Mouse (Mus musculus) CH12.LX (cell line): ENCODE measurements around the gene Olfr78.

Source experiments
- BHLHE40 ChIP-seq: IDR thresholded peaks from 2 replicates; pipeline ENCODE4 v1.6.1; 2011; ENCODE audit warnings: mild to moderate bottlenecking, low read depth, low read length, improper control_type of control experiment
- CHD1 ChIP-seq: IDR thresholded peaks from 2 replicates; pipeline ENCODE4 v1.6.1; 2012; ENCODE audit warnings: low read depth, low read length, improper control_type of control experiment, inconsistent platforms
- CTCF ChIP-seq, 2 experiments: IDR thresholded peaks in 1 of 2; conservative IDR thresholded peaks in 1 of 2; 2 replicates each; pipeline ENCODE4 v1.5.1; 2011 to 2012; ENCODE audit warnings: low read depth in 2 of 2, low read length in 2 of 2, improper control_type of control experiment in 1 of 2, inconsistent platforms in 1 of 2, mild to moderate bottlenecking in 1 of 2, moderate library complexity in 1 of 2
- JUND ChIP-seq: conservative IDR thresholded peaks from 2 replicates; pipeline ENCODE4 v1.6.1; 2011; ENCODE audit warnings: low read depth, low read length, improper control_type of control experiment
- MAX ChIP-seq: IDR thresholded peaks from 2 replicates; pipeline ENCODE4 v1.6.1; 2011; ENCODE audit warnings: low read length, improper control_type of control experiment
- MYC ChIP-seq: IDR thresholded peaks from 2 replicates; pipeline ENCODE4 v1.6.1; 2011; ENCODE audit warnings: low read depth, mild to moderate bottlenecking, improper control_type of control experiment, low read length
- POLR2A ChIP-seq: IDR thresholded peaks from 2 replicates; pipeline ENCODE4 v1.6.1; 2011; ENCODE audit warnings: low read depth, mild to moderate bottlenecking, improper control_type of control experiment, low read length
- SIN3A ChIP-seq: IDR thresholded peaks from 2 replicates; pipeline ENCODE4 v1.6.1; 2012; ENCODE audit warnings: low read length, improper control_type of control experiment, inconsistent platforms
- ZC3H11A ChIP-seq: IDR thresholded peaks from 2 replicates; pipeline ENCODE4 v1.6.1; 2012; ENCODE audit warnings: low read depth, mild to moderate bottlenecking, inconsistent platforms, low read length, improper control_type of control experiment
- ZKSCAN1 ChIP-seq: IDR thresholded peaks from 2 replicates; pipeline ENCODE4 v1.6.1; 2012; ENCODE audit warnings: low read depth, inconsistent platforms, low read length, improper control_type of control experiment, borderline replicate concordance
- ZMIZ1 ChIP-seq: IDR thresholded peaks from 2 replicates; pipeline ENCODE4 v1.6.1; 2012; ENCODE audit warnings: low read depth, mild to moderate bottlenecking, inconsistent platforms, low read length, improper control_type of control experiment

DNA sequence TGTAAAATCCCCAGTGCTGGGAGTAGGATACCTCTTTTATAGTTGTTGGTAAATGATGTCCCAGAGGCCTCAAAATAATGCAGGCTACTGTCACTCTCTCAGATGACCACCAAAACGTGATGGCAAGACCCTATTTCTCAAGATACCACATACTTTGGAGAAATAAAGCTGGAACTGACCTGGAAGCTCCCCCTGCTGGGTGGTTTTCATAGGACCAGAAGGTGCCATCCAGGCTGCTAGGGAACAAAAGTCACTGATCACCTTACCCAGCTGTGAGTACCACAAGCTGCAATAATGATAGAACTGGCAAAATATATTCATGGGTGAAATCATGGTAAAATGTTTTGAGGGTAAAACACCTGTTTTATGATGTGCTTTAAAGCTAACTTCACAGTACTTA, 7.2 kb downstream of the Olfr78 start:
- TF ChIP-seq MYC (no peak), ZMIZ1 (no peak), POLR2A (no peak), ZC3H11A (no peak), SIN3A (no peak), CHD1 (no peak), CTCF (conservative IDR thresholded peaks at IDR 0.05 in 1 of 2, IDR thresholded peaks at IDR 0.05 in 1 of 2; ENCODE audit: low read depth in 2 of 2, low read length in 2 of 2) (peak in 1 of 2 experiments; percentile 64; a peak in 2 of 4 replicates), MAX (no peak), JUND (no peak), BHLHE40 (no peak), ZKSCAN1 (no peak)
